Comparison of ENCODE assay signal across 23 mouse cellular contexts in the genomic region with DNA sequence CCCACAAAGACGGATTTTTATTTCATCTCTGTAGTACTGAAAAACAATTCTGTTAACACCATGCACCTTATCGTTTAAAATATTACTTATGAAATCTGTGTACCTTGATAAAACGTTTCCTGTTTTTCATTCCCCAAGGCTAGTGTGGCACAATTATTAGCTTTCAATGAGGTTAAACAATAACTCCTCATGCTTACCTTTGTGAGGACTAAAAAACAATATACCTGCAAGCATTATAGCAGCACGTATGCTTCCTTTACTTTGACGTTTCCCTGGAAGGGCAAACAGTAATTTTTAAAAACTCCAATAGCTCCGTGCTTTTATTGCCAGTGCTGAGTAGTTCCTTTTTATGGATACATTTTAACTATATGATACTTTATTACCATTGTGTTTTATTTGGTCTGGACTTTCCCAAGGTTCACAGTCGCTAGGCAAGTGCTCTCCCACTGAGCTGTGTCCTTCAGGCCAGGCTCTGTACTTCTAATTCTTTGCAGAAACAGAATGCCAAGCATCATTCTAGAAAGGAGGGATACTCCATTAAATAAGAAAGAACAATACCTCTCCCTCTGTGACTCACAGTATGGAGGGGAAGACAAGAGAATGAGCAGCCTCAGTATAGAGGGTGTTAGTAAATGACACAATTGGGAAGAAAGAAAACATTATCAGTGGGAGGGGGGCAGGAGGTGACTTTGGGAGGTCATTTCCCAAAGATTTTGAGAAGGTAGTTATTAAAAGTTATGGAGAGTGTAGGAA. TPM values are rescaled to one million over a fixed set of nuclear protein-coding genes. Genes with fewer than 3 reads are reported as not detected.
DNase-seq lines count a peak whose midpoint lies in the region; ATAC-seq and TF ChIP-seq lines count a peak whose summit lies in the region.
"Had no signal": no experiment of that assay in that cellular context is flagged by ENCODE, and none has a peak within 500 bp of the region (broad histone marks: within the 10 kb centered on the region; RNA-seq: fewer than 3 reads in every experiment).

No protein-coding gene starts in this region.

- no peaks in the 10 kb centered on the region for H3K27me3 ChIP-seq in kidney, embryonic 16.5 days (ENCODE audit: insufficient read depth, low read length)
- no peaks in the 10 kb centered on the region for H3K27me3 ChIP-seq in intestine, postnatal 0 days (replicated peaks; ENCODE audit: control insufficient read depth, insufficient read depth, low read length)
- no peaks in the 10 kb centered on the region for H3K27me3 ChIP-seq in liver, postnatal 0 days (ENCODE audit: insufficient read depth, low read length)
- H3K27me3 ChIP-seq: forebrain, embryonic 13.5 days; hindbrain, embryonic 13.5 days; Patski had no signal

- H3K9ac ChIP-seq in kidney, embryonic 16.5 days (replicated peaks; ENCODE audit: low read length): no peak overlapping the region
- no peak overlapping the region for H3K9ac ChIP-seq in intestine, postnatal 0 days (ENCODE audit: low read depth, low read length)
- H3K9ac ChIP-seq in liver, postnatal 0 days (replicated peaks): no peak overlapping the region
- H3K9ac ChIP-seq: forebrain, embryonic 13.5 days; hindbrain, embryonic 13.5 days had no signal

- no peak for DNase-seq in kidney, adult 8-10 months
- peak; percentile 6 for DNase-seq in ZHBTc4 (ENCODE audit: low read depth, low spot score)
- DNase-seq in adrenal gland, postnatal 4 days (ENCODE audit: low spot score in 2 of 2): no peak
- no peak for DNase-seq in liver, postnatal 0 days
- DNase-seq in left cerebral cortex, postnatal 25 days (ENCODE audit: low spot score in 2 of 2): no peak
- DNase-seq: adrenal gland, adult 8-10 months; adrenal gland, postnatal 25 days; cerebellum, adult 18-20 months; cerebellum, adult 9-10 months; cerebellum, postnatal 14 days; gastrocnemius, postnatal 14 days; heart, adult 11 months had no signal

- 57% methylated on average over 7 of the region's 7 CpGs for WGBS in kidney, embryonic 16.5 days
- WGBS in intestine, postnatal 0 days: 32% methylated on average over 7 of the region's 7 CpGs
- 73% methylated on average over 7 of the region's 7 CpGs for WGBS in liver, postnatal 0 days (ENCODE audit: insufficient replicate concordance)

- no peak for TF ChIP-seq EP300 in liver, postnatal 0 days (IDR thresholded peaks at IDR 0.05; ENCODE audit: low read depth)

- no peak overlapping the region for H3K4me2 ChIP-seq in kidney, embryonic 16.5 days (replicated peaks; ENCODE audit: low read depth, low read length)
- peak overlapping the region; percentile 37; the same call in 1 of the 2 replicates for H3K4me2 ChIP-seq in intestine, postnatal 0 days (replicated peaks; ENCODE audit: low read depth)
- H3K4me2 ChIP-seq in liver, postnatal 0 days (ENCODE audit: low read depth, low read length): no peak overlapping the region
- H3K4me2 ChIP-seq: forebrain, embryonic 13.5 days; heart, embryonic 11.5 days; hindbrain, embryonic 13.5 days had no signal

- no peaks in the 10 kb centered on the region for H3K36me3 ChIP-seq in kidney, embryonic 16.5 days (ENCODE audit: insufficient read depth, low read length)
- no peaks in the 10 kb centered on the region for H3K36me3 ChIP-seq in intestine, postnatal 0 days (ENCODE audit: control insufficient read depth, insufficient read depth)
- H3K36me3 ChIP-seq in liver, postnatal 0 days (replicated peaks; ENCODE audit: insufficient read depth, low read length): no peaks in the 10 kb centered on the region
- H3K36me3 ChIP-seq: forebrain, embryonic 10.5 days; G1E; hindbrain, embryonic 13.5 days had no signal

- no peak for TF ChIP-seq CTCF in intestine, postnatal 0 days (IDR thresholded peaks at IDR 0.05; ENCODE audit: low read depth)
- TF ChIP-seq CTCF in liver, postnatal 0 days (IDR thresholded peaks at IDR 0.05; ENCODE audit: low read depth): no peak

- intact Hi-C loops in left cerebral cortex, postnatal 25 days (cut with DNase I): no loop called here

- no peak overlapping the region for H3K4me3 ChIP-seq in kidney, embryonic 16.5 days (ENCODE audit: low read length)
- no peak overlapping the region for H3K4me3 ChIP-seq in intestine, postnatal 0 days (ENCODE audit: low read depth, low read length)
- no peak overlapping the region for H3K4me3 ChIP-seq in liver, postnatal 0 days (ENCODE audit: low read depth, low read length)
- H3K4me3 ChIP-seq: forebrain, embryonic 10.5 days; forebrain, embryonic 13.5 days; hindbrain, embryonic 13.5 days had no signal

- no peaks in the 10 kb centered on the region for H3K4me1 ChIP-seq in kidney, embryonic 16.5 days (ENCODE audit: insufficient read depth, low read length)
- no peaks in the 10 kb centered on the region for H3K4me1 ChIP-seq in intestine, postnatal 0 days (replicated peaks; ENCODE audit: control insufficient read depth, insufficient read depth, low read length)
- no peaks in the 10 kb centered on the region for H3K4me1 ChIP-seq in liver, postnatal 0 days (ENCODE audit: insufficient read depth)
- H3K4me1 ChIP-seq: forebrain, embryonic 13.5 days; hindbrain, embryonic 13.5 days had no signal

- H3K27ac ChIP-seq in kidney, embryonic 16.5 days (ENCODE audit: low read length): peak overlapping the region; percentile 28; the same call in 1 of the 2 replicates
- H3K27ac ChIP-seq in intestine, postnatal 0 days (ENCODE audit: low read depth, low read length): no peak overlapping the region
- no peak overlapping the region for H3K27ac ChIP-seq in liver, postnatal 0 days (ENCODE audit: low read depth)
- H3K27ac ChIP-seq: forebrain, embryonic 10.5 days; forebrain, embryonic 13.5 days; hindbrain, embryonic 13.5 days had no signal

- no peaks in the 10 kb centered on the region for H3K9me3 ChIP-seq in kidney, embryonic 16.5 days (ENCODE audit: low read length)
- no peaks in the 10 kb centered on the region for H3K9me3 ChIP-seq in intestine, postnatal 0 days (ENCODE audit: control insufficient read depth)
- H3K9me3 ChIP-seq in liver, postnatal 0 days (ENCODE audit: low read length): no peaks in the 10 kb centered on the region
- H3K9me3 ChIP-seq: forebrain, embryonic 10.5 days; forebrain, embryonic 13.5 days; G1E; hindbrain, embryonic 13.5 days had no signal

- ATAC-seq in kidney, embryonic 16.5 days (ENCODE audit: low FRiP score, low TSS enrichment): no peak
- peak; percentile 69 for ATAC-seq in intestine, postnatal 0 days
- no peak for ATAC-seq in liver, postnatal 0 days
- ATAC-seq: activated CD4-positive, CD25-positive, alpha-beta regulatory T cell, adult 4 months; forebrain, embryonic 13.5 days; forebrain, embryonic 16.5 days; hindbrain, embryonic 16.5 days; Patski had no signal

RNA-seq across cellular contexts. Expression of a gene that starts 50.0 kb away (rescaled TPM):
- 22.5 and 22.6 TPM in 2 replicates for polyA plus RNA-seq in kidney, embryonic 16.5 days (2015; fragmentation: Nextera tagmentation; extraction: Ambion mirVana)
- 21.1 and 22.0 TPM in 2 replicates for polyA plus RNA-seq in intestine, postnatal 0 days (2015; fragmentation: Nextera tagmentation; extraction: Ambion mirVana)
- total RNA-seq in adrenal gland, postnatal 4 days (2021): 10 to 100 TPM; 40.8 to 57.8 TPM
- 3.5 and 3.7 TPM in 2 replicates for polyA plus RNA-seq in liver, postnatal 0 days (2015; fragmentation: Nextera tagmentation; extraction: Ambion mirVana)
- total RNA-seq in left cerebral cortex, postnatal 25 days (2021): 10 to 100 TPM; 32.8 to 33.4 TPM
